Mouse (Mus musculus) adrenal gland, postnatal 36 days (tissue): Measurements from ENCODE around the gene Slc2a4. TPM values are rescaled to one million over a fixed set of nuclear protein-coding genes. Genes with fewer than 3 reads are reported as not detected.
A peak's percentile ranks its signal among the peaks of the same experiment; 100 is the strongest.

Experiments used
- DNase-seq, 2 experiments: peaks; one replicate each; pipeline ENCODE4 v3.0.0; 2021; ENCODE audit warnings: mixed read lengths in 1 of 2
- long read RNA-seq, 2 experiments: library from polyadenylated mRNA; stranded (forward); transcript quantifications; one replicate each; pipeline ENCODE4 v2.0.0; 2021; ENCODE audit warnings: borderline sequencing depth in 2 of 2
- total RNA-seq, 2 experiments: library from RNA; stranded (reverse); gene quantifications; 2 replicates each; pipeline ENCODE4 v1.2.3; 2021

The Slc2a4 gene
- 10 to 100 TPM; 60.2 to 90.0 TPM for total RNA-seq
- long read RNA-seq, experiment 1, transcript Slc2a4-201 (11 exons, 2,524 nt): major isoform, 19 of 49 reads
- long read RNA-seq, experiment 1, partial matches to known transcripts: 24 of 49 reads
- long read RNA-seq, experiment 1, other reads (novel, unspliced or antisense): 4 of 49 reads
- long read RNA-seq, experiment 2, transcript Slc2a4-201 (11 exons, 2,524 nt): major isoform, 26 of 43 reads
- long read RNA-seq, experiment 2, partial matches to known transcripts: 3 of 43 reads
- long read RNA-seq, experiment 2, other reads (novel, unspliced or antisense): 11 of 43 reads

- DNase-seq: peak; percentile 94 to 97
Observed at GRCm38 (mm10) chr11:69948066-69948762, at the start of gene Slc2a4. Gene Slc2a4, minus strand, starts transcription at chr11:69948188.

GRCm38 (mm10) chr11:69997070-69997509, 49.1 kb upstream of the Slc2a4 start:
- peak; percentile 95 to 98 for DNase-seq

- peak; percentile 74 to 86 for DNase-seq
Observed at GRCm38 (mm10) chr11:69996161-69997061, 48.4 kb upstream of the Slc2a4 start.

GRCm38 (mm10) chr11:69995391-69995960, 47.5 kb upstream of the Slc2a4 start, which contains the start of gene Phf23:
Gene Phf23, plus strand, starts transcription at chr11:69995777.
- peak; percentile 98 to 99 for DNase-seq

GRCm38 (mm10) chr11:69994401-69995090, 46.6 kb upstream of the Slc2a4 start:
- no peak for DNase-seq

- no peak for DNase-seq
Observed at GRCm38 (mm10) chr11:69992932-69993331, 44.9 kb upstream of the Slc2a4 start.

- DNase-seq: no peak
Observed at GRCm38 (mm10) chr11:69992396-69992795, 44.4 kb upstream of the Slc2a4 start.

GRCm38 (mm10) chr11:69991711-69992110, 43.7 kb upstream of the Slc2a4 start:
- DNase-seq: no peak

GRCm38 (mm10) chr11:69990850-69991691, 43.1 kb upstream of the Slc2a4 start, which contains the start of gene Gabarap:
Gene Gabarap, plus strand, starts transcription at chr11:69991143.
- DNase-seq: peak; percentile 96 to 98

- DNase-seq: no peak
Observed at GRCm38 (mm10) chr11:69989949-69990348, 42.0 kb upstream of the Slc2a4 start.

- no peak for DNase-seq
Observed at GRCm38 (mm10) chr11:69984431-69984830, 36.4 kb upstream of the Slc2a4 start.

- no peak for DNase-seq
Observed at GRCm38 (mm10) chr11:69983377-69983776, 35.4 kb upstream of the Slc2a4 start.

GRCm38 (mm10) chr11:69982877-69983276, 34.9 kb upstream of the Slc2a4 start:
- no peak for DNase-seq

GRCm38 (mm10) chr11:69982225-69982624, 34.2 kb upstream of the Slc2a4 start, which contains the start of gene Elp5:
Gene Elp5, minus strand, starts transcription at chr11:69982517.
- DNase-seq: no peak

- peak; percentile 33 to 39 for DNase-seq
Observed at GRCm38 (mm10) chr11:69981141-69981762, 33.3 kb upstream of the Slc2a4 start, which contains the start of gene Ctdnep1. Gene Ctdnep1, plus strand, starts transcription at chr11:69981156.

- DNase-seq: peak; percentile 94 to 96
Observed at GRCm38 (mm10) chr11:69980196-69981140, 32.5 kb upstream of the Slc2a4 start.

- DNase-seq: no peak
Observed at GRCm38 (mm10) chr11:69979827-69980195, 31.8 kb upstream of the Slc2a4 start.

GRCm38 (mm10) chr11:69976271-69976670, 28.3 kb upstream of the Slc2a4 start:
- no peak for DNase-seq
